Mouse (Mus musculus) MEL (cell line): ENCODE results near the gene Smoc1.

Source experiments
- CTCF ChIP-seq, 3 experiments: IDR thresholded peaks in 2 of 3; conservative IDR thresholded peaks in 1 of 3; 2 replicates each; pipeline ENCODE4 v1.5.1; 2011 to 2012; ENCODE audit warnings: low read length in 3 of 3, low read depth in 2 of 3, mild to moderate bottlenecking in 2 of 3, improper control_type of control experiment in 1 of 3, inconsistent platforms in 1 of 3, mixed read lengths in 1 of 3, moderate library complexity in 1 of 3; ENCODE audit not compliant: control insufficient read depth in 1 of 3, insufficient read depth in 1 of 3, poor library complexity in 1 of 3, severe bottlenecking in 1 of 3
- GATA1 ChIP-seq: IDR thresholded peaks from 2 replicates; pipeline ENCODE4 v1.6.1; 2011; ENCODE audit warnings: low read depth, low read length, improper control_type of control experiment
- KAT2A ChIP-seq: conservative IDR thresholded peaks from 2 replicates; pipeline ENCODE4 v1.6.1; 2012; ENCODE audit warnings: low read depth, low read length, improper control_type of control experiment, inconsistent platforms
- MYC ChIP-seq: IDR thresholded peaks from 2 replicates; pipeline ENCODE4 v1.6.1; 2011; ENCODE audit warnings: low read depth, mild to moderate bottlenecking, low read length, improper control_type of control experiment, moderate library complexity
- POLR2A ChIP-seq, 2 experiments: IDR thresholded peaks; 2 replicates each; pipeline ENCODE4 v1.6.1; 2011 to 2012; ENCODE audit warnings: low read length in 2 of 2, mild to moderate bottlenecking in 2 of 2, control low read depth in 1 of 2, improper control_type of control experiment in 1 of 2, low read depth in 1 of 2, moderate library complexity in 1 of 2; ENCODE audit not compliant: control insufficient read depth in 1 of 2, insufficient read depth in 1 of 2, poor library complexity in 1 of 2
- RAD21 ChIP-seq: IDR thresholded peaks from 2 replicates; pipeline ENCODE4 v1.6.1; 2011; ENCODE audit warnings: mild to moderate bottlenecking, low read depth, low read length, improper control_type of control experiment
- RCOR1 ChIP-seq: IDR thresholded peaks from 2 replicates; pipeline ENCODE4 v1.6.1; 2012; ENCODE audit warnings: low read depth, mild to moderate bottlenecking, inconsistent platforms, low read length, improper control_type of control experiment
- SMC3 ChIP-seq: IDR thresholded peaks from 2 replicates; pipeline ENCODE4 v1.6.1; 2011; ENCODE audit warnings: low read depth, low read length, improper control_type of control experiment
- TAL1 ChIP-seq: IDR thresholded peaks from 2 replicates; pipeline ENCODE4 v1.6.1; 2012; ENCODE audit warnings: mild to moderate bottlenecking, inconsistent platforms, low read length, moderate library complexity, mixed read lengths
- TCF12 ChIP-seq: IDR thresholded peaks from 2 replicates; pipeline ENCODE4 v1.6.1; 2014; ENCODE audit warnings: low read depth, mild to moderate bottlenecking, inconsistent platforms, low read length, improper control_type of control experiment, moderate library complexity
- USF2 ChIP-seq, 2 experiments: IDR thresholded peaks; 2 replicates each; pipeline ENCODE4 v1.6.1; 2011 to 2012; ENCODE audit warnings: improper control_type of control experiment in 2 of 2, low read length in 2 of 2, borderline replicate concordance in 1 of 2, inconsistent platforms in 1 of 2, low read depth in 1 of 2, mild to moderate bottlenecking in 1 of 2; ENCODE audit not compliant: insufficient read depth in 1 of 2
- ZC3H11A ChIP-seq: IDR thresholded peaks from 2 replicates; pipeline ENCODE4 v1.6.1; 2012; ENCODE audit warnings: low read depth, mild to moderate bottlenecking, inconsistent platforms, low read length, improper control_type of control experiment
- ZKSCAN1 ChIP-seq: IDR thresholded peaks from 2 replicates; pipeline ENCODE4 v1.6.1; 2012; ENCODE audit warnings: low read depth, mild to moderate bottlenecking, inconsistent platforms, low read length, improper control_type of control experiment, moderate library complexity
- ZNF384 ChIP-seq: IDR thresholded peaks from 2 replicates; pipeline ENCODE4 v1.6.1; 2012; ENCODE audit warnings: low read depth, mild to moderate bottlenecking, inconsistent platforms, low read length, improper control_type of control experiment

- TF ChIP-seq CTCF (IDR thresholded peaks at IDR 0.05 in 2 of 3, conservative IDR thresholded peaks at IDR 0.05 in 1 of 3; ENCODE audit: control insufficient read depth in 1 of 3, insufficient read depth in 1 of 3, low read depth in 2 of 3, low read length in 3 of 3, poor library complexity in 1 of 3, severe bottlenecking in 1 of 3) (no peak), ZC3H11A (no peak), POLR2A (IDR thresholded peaks at IDR 0.05; ENCODE audit: control insufficient read depth in 1 of 2, insufficient read depth in 1 of 2, low read depth in 1 of 2, low read length in 2 of 2, poor library complexity in 1 of 2) (no peak), TCF12 (no peak), KAT2A (no peak), SMC3 (no peak), RCOR1 (no peak), ZKSCAN1 (no peak), USF2 (IDR thresholded peaks at IDR 0.05; ENCODE audit: borderline replicate concordance in 1 of 2, insufficient read depth in 1 of 2, low read depth in 1 of 2, low read length in 2 of 2) (no peak), ZNF384 (no peak), RAD21 (no peak), TAL1 (no peak), MYC (no peak), GATA1 (no peak)
Measured at GRCm38 (mm10) chr12:81046926-81047325, 20.3 kb downstream of the Smoc1 start.
